In genomic region chr12:72237251-72237650, GRCm38 (mm10) we compare ENCODE assay signal across 8 mouse cellular contexts. TPM values are rescaled to one million over a fixed set of nuclear protein-coding genes. Genes with fewer than 3 reads are reported as not detected.
DNase-seq lines count a peak whose midpoint lies in the region; ATAC-seq and TF ChIP-seq lines count a peak whose summit lies in the region.

No protein-coding gene starts in this region.

- peak overlapping the region; percentile 60; the same call in 1 of the 2 replicates for H3K9ac ChIP-seq in heart, embryonic 16.5 days (ENCODE audit: low read length)
- no peak overlapping the region for H3K9ac ChIP-seq in heart, adult 2 months (ENCODE audit: low read depth, low read length)
- peak overlapping the region; percentile 94 for H3K9ac ChIP-seq in forebrain, embryonic 15.5 days (replicated peaks)
- no peak overlapping the region for H3K9ac ChIP-seq in limb, embryonic 15.5 days

- intact Hi-C loops in heart, adult 2 months (cut with DNase I): no loop called here

- TF ChIP-seq EP300 in heart, adult 2 months (IDR thresholded peaks at IDR 0.05; ENCODE audit: insufficient read depth, low read depth, low read length): no peak

- H3K4me3 ChIP-seq in heart, embryonic 16.5 days (ENCODE audit: low read length): peak overlapping the region; percentile 56
- H3K4me3 ChIP-seq in heart, adult 2 months: no peak overlapping the region; the same call in 1 of the 2 replicates
- peak overlapping the region; percentile 84; the same call in 1 of the 2 replicates for H3K4me3 ChIP-seq in cortical plate, adult 2 months (ENCODE audit: insufficient read depth, low read length)
- peak overlapping the region; percentile 85 for H3K4me3 ChIP-seq in forebrain, embryonic 15.5 days
- peak overlapping the region; percentile 50; the same call in 1 of the 2 replicates for H3K4me3 ChIP-seq in limb, embryonic 15.5 days

- no peak for TF ChIP-seq CTCF in heart, adult 2 months (IDR thresholded peaks at IDR 0.05)
- no peak for TF ChIP-seq CTCF in cortical plate, adult 2 months (IDR thresholded peaks at IDR 0.05; ENCODE audit: extremely low read depth, insufficient read depth, low read length)

- H3K4me2 ChIP-seq in heart, embryonic 16.5 days (ENCODE audit: low read depth, low read length): peak overlapping the region; percentile 92
- H3K4me2 ChIP-seq in forebrain, embryonic 15.5 days (replicated peaks): peak overlapping the region; percentile 70
- peak overlapping the region; percentile 94 for H3K4me2 ChIP-seq in limb, embryonic 15.5 days

- WGBS in heart, embryonic 16.5 days: 38% methylated on average over 2 of the region's 2 CpGs
- WGBS in heart, adult 2 months: 22% methylated on average over 2 of the region's 2 CpGs
- 72% methylated on average over 2 of the region's 2 CpGs for WGBS in forebrain, embryonic 15.5 days
- 70% methylated on average over 2 of the region's 2 CpGs for WGBS in limb, embryonic 15.5 days

- no peaks in the 10 kb centered on the region for H3K79me2 ChIP-seq in heart, adult 2 months (replicated peaks; ENCODE audit: control insufficient read depth, insufficient read depth, low read length)

- no peaks in the 10 kb centered on the region for H3K36me3 ChIP-seq in heart, embryonic 16.5 days (ENCODE audit: control insufficient read depth, insufficient read depth)
- H3K36me3 ChIP-seq in heart, adult 2 months (ENCODE audit: control insufficient read depth, insufficient read depth, low read length): no peaks in the 10 kb centered on the region
- no peaks in the 10 kb centered on the region for H3K36me3 ChIP-seq in forebrain, embryonic 15.5 days
- no peaks in the 10 kb centered on the region for H3K36me3 ChIP-seq in limb, embryonic 15.5 days

- no peak overlapping the region for H3K27ac ChIP-seq in heart, embryonic 16.5 days (ENCODE audit: low read length)
- H3K27ac ChIP-seq in heart, adult 2 months: no peak overlapping the region
- H3K27ac ChIP-seq in cortical plate, adult 2 months (ENCODE audit: insufficient read depth, low read length): no peak overlapping the region; the same call in 1 of the 2 replicates
- H3K27ac ChIP-seq in forebrain, embryonic 15.5 days (replicated peaks): peak overlapping the region; percentile 97
- no peak overlapping the region for H3K27ac ChIP-seq in limb, embryonic 15.5 days

- H3K9me3 ChIP-seq in heart, embryonic 16.5 days (replicated peaks; ENCODE audit: control insufficient read depth, low read length): no peaks in the 10 kb centered on the region
- no peaks in the 10 kb centered on the region for H3K9me3 ChIP-seq in forebrain, embryonic 15.5 days
- H3K9me3 ChIP-seq in limb, embryonic 15.5 days: no peaks in the 10 kb centered on the region

- H3K27me3 ChIP-seq in heart, embryonic 16.5 days (ENCODE audit: control insufficient read depth, insufficient read depth, low read length): peaks cover 24% of the 10 kb centered on the region
- no peaks in the 10 kb centered on the region for H3K27me3 ChIP-seq in heart, adult 2 months (ENCODE audit: control insufficient read depth, insufficient read depth, low read length)
- no peaks in the 10 kb centered on the region for H3K27me3 ChIP-seq in forebrain, embryonic 15.5 days
- peaks cover 35% of the 10 kb centered on the region for H3K27me3 ChIP-seq in limb, embryonic 15.5 days

- no peak for DNase-seq in heart, adult 2 months
- DNase-seq in spleen, postnatal 10 days (ENCODE audit: low spot score in 2 of 2): no peak
- DNase-seq in frontal cortex, postnatal 10 days (ENCODE audit: low spot score in 2 of 2): no peak

- peaks cover 8% of the 10 kb centered on the region for H3K4me1 ChIP-seq in heart, embryonic 16.5 days (ENCODE audit: control insufficient read depth, insufficient read depth, low read length)
- no peaks in the 10 kb centered on the region; the same call in 1 of the 2 replicates for H3K4me1 ChIP-seq in heart, adult 2 months (ENCODE audit: control insufficient read depth, insufficient read depth, low read length)
- H3K4me1 ChIP-seq in cortical plate, adult 2 months (ENCODE audit: control insufficient read depth, insufficient read depth, low read length): peaks cover 15% of the 10 kb centered on the region
- H3K4me1 ChIP-seq in forebrain, embryonic 15.5 days: peaks cover 54% of the 10 kb centered on the region
- H3K4me1 ChIP-seq in limb, embryonic 15.5 days: peaks cover 7% of the 10 kb centered on the region; the same call in 1 of the 2 replicates

- ATAC-seq in heart, embryonic 16.5 days (replicated peaks; ENCODE audit: extremely low read depth, insufficient read depth, low FRiP score): no peak
- no peak for ATAC-seq in forebrain, embryonic 15.5 days (replicated peaks)
- ATAC-seq in limb, embryonic 15.5 days (ENCODE audit: insufficient number of reproducible peaks, low FRiP score, low TSS enrichment, low read depth): no peak
- no peak for ATAC-seq in megakaryocyte progenitor cell, adult 5-6 weeks (replicated peaks; ENCODE audit: poor library complexity)

- TF ChIP-seq POLR2A in heart, adult 2 months (IDR thresholded peaks at IDR 0.05; ENCODE audit: insufficient read depth, low read depth, low read length): no peak
- TF ChIP-seq POLR2A in cortical plate, adult 2 months (IDR thresholded peaks at IDR 0.05; ENCODE audit: extremely low read depth, insufficient read depth, low read length): no peak

RNA-seq across cellular contexts. Expression of gene Ccdc175, which starts 52.4 kb away (rescaled TPM):
- polyA plus RNA-seq in heart, embryonic 16.5 days (2015; fragmentation: Nextera tagmentation; extraction: Ambion mirVana): not detected in 2 replicates
- not detected for total RNA-seq in heart, adult 2 months (2021)
- polyA plus RNA-seq in heart, adult 2 months (2012; rRNA removed): not detected in 2 replicates
- not detected in 2 replicates for polyA plus RNA-seq in cortical plate, adult 2 months (2012; rRNA removed)
- polyA plus RNA-seq in forebrain, embryonic 15.5 days (2015; fragmentation: Nextera tagmentation; extraction: Ambion mirVana): not detected in 2 replicates
- not detected in 2 replicates for polyA plus RNA-seq in limb, embryonic 15.5 days (2015; fragmentation: Nextera tagmentation; extraction: Ambion mirVana)
- total RNA-seq in megakaryocyte progenitor cell, adult 5-6 weeks (2015): not detected in 2 replicates
- total RNA-seq in megakaryocyte progenitor cell, adult 5-6 weeks (2017): not detected in 2 replicates

Comparison
In these comparisons a context has a peak if more than half of its experiments do, and no peak if none do; other contexts are left out.
1. H3K9ac ChIP-seq: peak in heart, embryonic 16.5 days (single experiment) and forebrain, embryonic 15.5 days (single experiment); none in heart, adult 2 months (single experiment) and limb, embryonic 15.5 days (single experiment).
2. Peak in every context shown above with its lines, with median percentiles within 50 percentile points of each other: H3K4me2 ChIP-seq.